Mouse (Mus musculus) testis, postnatal 14 days (tissue): ENCODE data around the gene Cecr2.
A peak's percentile ranks its signal among the peaks of the same experiment; 100 is the strongest.
"Not testable (repeated sequence)": the region's sequence is repeated elsewhere in the genome, so short reads cannot be mapped to it uniquely, and the experiment has no call there.

ENCODE experiments used
- DNase-seq: peaks from one replicate; pipeline ENCODE4 v3.0.0; 2021; ENCODE audit warnings: low spot score

The Cecr2 gene

DNA sequence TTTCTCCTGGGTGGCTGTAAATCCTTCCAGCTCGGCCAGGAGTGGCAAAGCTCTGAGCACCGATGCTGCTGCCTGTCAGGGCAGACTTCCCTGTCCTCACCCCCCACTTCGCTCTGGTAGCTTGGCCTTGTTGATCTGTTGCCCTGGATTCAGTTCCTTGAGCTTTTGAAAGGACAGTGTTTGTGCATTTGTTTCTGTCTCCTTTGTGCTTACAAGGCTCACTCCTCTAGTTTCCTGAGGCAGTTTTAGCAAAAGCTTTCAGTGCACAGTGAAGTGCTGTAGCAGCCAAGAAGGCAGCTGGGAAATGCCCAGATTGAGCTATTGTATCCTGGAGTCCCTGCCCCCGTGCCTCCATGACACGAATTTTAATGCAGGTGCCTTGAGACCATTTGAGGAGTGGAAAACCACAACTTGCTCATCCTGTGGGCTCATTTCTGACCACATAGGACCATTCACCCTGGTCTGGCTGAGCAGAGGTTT lies 107.0 kb downstream of the Cecr2 start, which contains the start of gene Slc25a18:
Gene Slc25a18, plus strand, starts transcription at position 430 of the 480 bp plus-strand sequence.
- no peak for DNase-seq

GRCm38 (mm10) chr6:120773763-120774162 lies 107.6 kb downstream of the Cecr2 start:
- no peak for DNase-seq

- peak; percentile 42 for DNase-seq
Measured at GRCm38 (mm10) chr6:120776286-120776685, 110.1 kb downstream of the Cecr2 start.

DNA sequence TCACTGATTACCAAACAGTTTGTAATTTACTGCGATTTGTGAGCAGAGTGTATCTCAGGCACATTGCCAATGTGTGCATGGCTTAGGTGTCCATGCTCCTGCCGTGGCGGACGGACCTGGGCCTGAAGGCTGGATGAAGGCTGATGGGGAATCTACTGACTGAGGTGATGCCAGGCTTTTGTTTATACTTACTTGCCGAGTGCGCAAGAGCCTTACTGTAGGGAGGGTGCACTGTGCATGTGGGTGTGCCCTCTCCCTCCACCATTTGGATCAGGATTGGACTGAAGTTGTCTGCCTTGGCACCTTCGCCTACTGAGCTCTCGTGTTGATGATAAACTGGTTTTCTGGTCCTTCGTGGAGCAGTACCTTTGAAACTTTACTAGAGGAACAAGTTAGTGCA lies 111.4 kb downstream of the Cecr2 start:
- DNase-seq = no peak

DNA sequence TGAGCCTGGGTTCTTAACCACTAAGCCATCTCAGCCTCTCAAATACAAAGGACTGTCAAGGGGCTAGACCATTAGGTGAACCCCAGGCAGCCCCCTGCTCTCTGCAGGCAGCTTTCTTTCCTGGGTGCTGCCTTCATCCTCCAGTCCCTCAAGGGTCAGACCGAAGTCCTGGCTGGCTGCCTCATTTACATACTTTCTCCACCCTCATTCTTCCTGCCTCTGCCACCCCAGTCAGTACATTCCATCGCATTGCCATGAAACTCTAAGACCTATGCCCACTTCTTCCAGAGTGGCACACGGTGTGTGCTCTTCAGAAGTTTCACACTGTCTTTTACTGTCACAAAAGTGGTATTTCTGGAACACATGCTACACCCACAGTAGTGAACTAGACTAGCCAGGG lies 112.1 kb downstream of the Cecr2 start:
- no peak for DNase-seq

DNA sequence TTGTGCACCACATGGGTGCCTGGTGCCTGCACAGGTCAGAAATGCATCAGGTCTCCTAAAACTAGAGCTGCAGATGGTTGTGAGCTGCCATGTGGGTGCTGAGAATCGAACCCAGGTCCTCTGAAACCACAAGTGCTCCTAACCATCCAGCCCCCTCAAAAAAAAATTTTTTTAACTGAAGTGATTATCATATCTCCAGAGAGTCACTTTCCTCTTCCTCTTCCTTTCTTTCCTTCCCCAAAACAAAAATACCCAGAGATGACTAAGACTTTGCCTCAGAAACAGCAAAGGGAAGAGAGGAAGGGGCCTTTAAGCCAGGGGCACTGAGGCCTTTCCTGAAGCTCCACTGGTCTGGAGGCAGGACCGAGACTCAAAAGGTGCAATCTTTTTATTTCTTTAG lies 116.8 kb downstream of the Cecr2 start:
- no peak for DNase-seq

GRCm38 (mm10) chr6:120784351-120784750 lies 118.2 kb downstream of the Cecr2 start:
- DNase-seq = no peak

DNA sequence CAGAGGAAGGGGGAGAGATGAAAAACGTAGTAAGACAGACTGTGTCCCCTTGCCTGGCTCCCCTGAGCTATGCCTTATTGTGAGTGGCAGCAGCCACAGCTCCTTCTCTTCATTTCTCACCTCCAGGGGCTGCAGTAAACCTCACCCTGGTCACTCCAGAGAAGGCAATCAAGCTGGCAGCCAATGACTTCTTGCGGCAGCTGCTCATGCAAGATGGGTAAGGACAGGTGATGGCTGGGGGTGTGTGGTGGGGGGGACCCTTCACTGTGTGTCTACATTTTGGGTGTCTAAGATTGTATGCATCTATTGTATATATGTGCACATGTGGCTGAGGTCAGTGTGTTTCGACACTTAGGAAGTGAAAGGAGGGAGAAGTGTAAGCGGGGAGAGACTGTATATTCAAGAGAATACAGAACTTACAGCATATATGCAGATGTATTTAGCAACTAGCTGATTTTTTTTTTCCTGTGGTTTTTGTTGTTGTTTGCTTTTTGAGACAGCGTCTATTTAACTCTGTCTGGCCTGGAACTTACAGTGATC lies 122.0 kb downstream of the Cecr2 start:
- no peak for DNase-seq

DNA sequence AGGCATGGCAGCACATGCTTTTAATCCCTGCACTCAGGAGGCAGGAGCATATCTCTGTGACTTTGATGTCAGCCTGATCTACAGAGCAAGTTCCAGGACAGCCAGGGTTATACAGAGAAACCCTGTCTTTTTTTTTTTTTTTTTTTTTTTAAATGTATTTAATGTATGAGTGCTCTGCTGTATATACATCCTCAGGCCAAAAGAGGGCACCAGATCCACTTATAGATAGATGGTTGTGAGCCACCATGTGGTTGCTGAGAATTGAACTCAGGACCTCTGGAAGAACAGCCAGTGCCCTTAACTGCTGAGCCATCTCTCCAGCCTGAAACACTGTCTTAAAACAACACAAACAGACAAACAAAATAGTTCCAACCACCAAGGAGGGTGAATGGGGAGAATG lies 122.7 kb downstream of the Cecr2 start:
- DNase-seq = no peak

DNA sequence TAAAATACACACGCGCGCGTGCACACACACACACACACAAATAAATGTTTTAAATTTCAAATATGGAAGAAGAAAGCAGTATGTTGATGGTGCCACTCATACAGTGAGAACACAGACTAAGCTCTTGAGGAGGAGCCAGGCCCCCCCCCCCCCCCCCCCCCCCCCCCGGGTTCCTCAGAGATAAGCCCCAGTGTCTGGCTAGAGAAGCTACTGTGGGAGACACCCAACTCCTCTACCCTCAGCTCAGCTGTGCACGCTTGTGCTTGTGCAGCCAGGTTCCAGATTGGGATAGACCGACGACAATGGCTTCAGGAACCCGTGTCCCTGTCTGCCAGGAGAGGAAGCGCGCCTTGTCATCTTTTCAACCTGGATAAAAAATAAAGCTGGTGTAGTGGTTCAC lies 124.0 kb downstream of the Cecr2 start:
- DNase-seq = no peak

- DNase-seq = no peak
Measured at GRCm38 (mm10) chr6:120790717-120791116, 124.5 kb downstream of the Cecr2 start.

- DNase-seq = no peak
Measured at GRCm38 (mm10) chr6:120792947-120793346, 126.8 kb downstream of the Cecr2 start.

DNA sequence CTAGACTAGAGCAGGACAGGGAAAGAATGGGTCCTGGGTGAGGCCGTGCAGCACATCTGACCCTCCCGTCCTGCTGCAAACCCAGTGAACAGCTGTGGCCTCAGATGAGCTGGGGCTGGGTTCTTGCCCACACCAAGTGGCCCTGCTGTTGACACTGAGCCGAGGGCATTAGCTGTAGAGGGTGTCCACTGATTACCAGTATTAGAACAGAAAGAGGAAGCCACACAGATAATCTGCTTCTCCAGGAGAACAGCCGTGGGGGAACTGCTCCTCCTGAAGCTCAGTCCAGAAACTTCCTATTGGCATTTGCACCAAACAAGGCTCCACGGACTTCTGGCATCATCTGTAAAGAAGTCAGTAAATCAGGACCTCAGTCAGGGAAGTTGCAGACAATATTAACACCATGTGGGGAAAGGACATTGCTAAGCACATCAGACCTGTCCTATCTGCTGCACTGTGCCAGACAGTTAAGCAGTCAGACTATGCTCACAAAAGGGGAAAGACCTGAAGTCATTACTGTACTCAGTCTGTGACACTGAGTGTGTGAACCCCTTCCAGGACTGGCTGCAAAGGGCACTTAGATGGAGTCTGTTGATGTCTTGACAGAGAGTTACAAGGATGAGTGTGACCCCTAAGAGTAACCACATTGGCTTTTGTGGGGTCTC lies 129.4 kb downstream of the Cecr2 start:
- no peak for DNase-seq

DNA sequence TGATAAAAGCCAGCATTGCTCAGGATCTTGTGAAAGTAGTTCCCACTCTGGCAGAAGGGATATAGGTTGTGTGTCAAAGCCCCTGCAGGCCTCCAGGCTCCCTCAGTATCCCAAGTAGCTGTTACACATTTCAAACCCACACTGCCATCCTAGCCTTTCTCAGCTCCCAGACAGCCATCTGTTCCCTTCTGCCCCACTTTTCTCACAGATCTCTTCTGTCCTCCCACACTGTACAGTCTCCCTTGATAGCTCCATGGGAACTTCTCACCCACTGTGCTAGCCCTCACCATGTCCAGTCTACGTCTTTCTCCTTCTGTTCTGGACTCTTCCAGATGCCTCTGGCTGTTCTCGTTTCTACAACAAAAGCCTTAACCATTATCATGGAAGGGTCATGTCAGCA lies 129.9 kb downstream of the Cecr2 start:
- no peak for DNase-seq

GRCm38 (mm10) chr6:120798019-120798418 lies 131.8 kb downstream of the Cecr2 start:
- DNase-seq = no peak

DNA sequence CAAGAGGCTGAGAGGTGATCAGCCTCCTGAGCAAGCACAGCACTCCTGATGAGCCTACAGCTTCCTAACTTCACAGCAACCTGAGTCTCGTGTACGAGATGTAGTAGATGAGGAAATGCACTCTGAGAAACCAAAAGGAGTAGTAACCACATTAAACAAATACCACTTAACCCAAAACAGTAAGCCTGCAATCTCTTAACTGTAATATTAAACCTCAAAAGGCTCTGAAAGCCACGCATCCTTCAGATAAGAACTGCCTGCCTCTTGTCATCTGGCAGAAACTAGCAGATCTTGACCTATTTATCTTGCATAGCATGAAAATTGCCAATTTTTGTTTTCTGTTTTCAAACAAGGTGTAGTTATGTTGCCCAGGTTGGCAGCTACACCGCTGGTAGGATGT lies 132.7 kb downstream of the Cecr2 start:
- no peak for DNase-seq

GRCm38 (mm10) chr6:120799581-120800041 lies 133.4 kb downstream of the Cecr2 start:
- DNase-seq = no peak

- DNase-seq = no peak
Measured at GRCm38 (mm10) chr6:120806999-120807737, 141.0 kb downstream of the Cecr2 start.

GRCm38 (mm10) chr6:120807738-120808081 lies 141.5 kb downstream of the Cecr2 start:
- DNase-seq = no peak

DNA sequence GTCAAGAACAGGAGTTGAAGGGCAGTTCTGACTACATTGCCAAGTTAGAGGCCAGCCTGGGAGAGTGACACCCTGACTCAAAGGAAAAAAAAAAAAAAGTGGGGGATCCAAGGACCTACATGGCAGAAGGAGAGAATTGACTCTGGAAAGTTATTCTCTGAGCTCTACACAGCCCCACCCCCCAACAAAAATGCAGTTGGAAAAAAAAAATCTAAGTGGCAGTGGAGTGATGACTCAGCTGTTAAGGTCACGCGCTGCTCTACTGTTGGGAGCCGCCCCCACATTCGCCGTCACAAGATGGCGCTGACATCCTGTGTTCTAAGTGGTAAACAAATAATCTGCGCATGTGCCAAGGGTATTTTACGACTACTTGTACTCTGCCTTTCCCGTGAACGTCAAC lies 145.8 kb downstream of the Cecr2 start:
- DNase-seq = not testable (repeated sequence)

DNA sequence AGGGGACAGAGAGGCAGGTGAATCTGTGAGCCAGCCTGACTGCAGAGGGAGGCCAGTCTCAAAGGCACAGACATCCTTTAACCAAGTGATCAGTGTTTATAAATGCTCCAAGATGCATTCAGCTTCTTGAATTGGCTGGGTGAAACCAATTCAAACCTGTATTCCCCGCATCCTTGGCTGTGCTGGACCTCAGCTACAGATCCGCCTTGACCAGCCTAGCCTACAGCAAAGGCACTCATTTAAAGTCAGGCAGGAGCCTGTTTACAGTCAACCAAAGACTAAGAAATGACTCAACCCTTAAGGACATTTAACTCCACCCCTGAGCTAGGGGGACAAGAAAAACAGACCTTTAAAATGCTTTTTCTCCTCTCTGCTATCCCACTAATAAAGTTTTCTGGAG lies 153.1 kb downstream of the Cecr2 start:
- no peak for DNase-seq

- DNase-seq = no peak
Measured at GRCm38 (mm10) chr6:120820144-120820543, 154.0 kb downstream of the Cecr2 start.
